Mouse (Mus musculus) forebrain, embryonic 11.5 days (tissue): ENCODE data around the gene Il1a. TPM values are rescaled to one million over a fixed set of nuclear protein-coding genes. Genes with fewer than 3 reads are reported as not detected.

Experiments
- ATAC-seq: fragments of 200-750 bp; cut with Nextera tagmentation; replicated peaks from 2 replicates; pipeline ENCODE4 v1.8.0; 2017; ENCODE audit warnings: moderate TSS enrichment; ENCODE audit not compliant: low FRiP score
- DNase-seq: peaks from one replicate; pipeline ENCODE4 v3.0.0-alpha.2; 2017; ENCODE audit warnings: low spot score
- H3K27ac ChIP-seq: fragments of 300-500 bp; sonication (generic); 2 replicates; pipeline ENCODE4 v1.5.1; 2014; ENCODE audit warnings: low read depth, low read length
- H3K27me3 ChIP-seq: fragments of 300-500 bp; sonication (generic); 2 replicates; pipeline ENCODE4 v1.6.1; 2014; ENCODE audit warnings: mild to moderate bottlenecking, low read length, mixed read lengths; ENCODE audit not compliant: control insufficient read depth, insufficient read depth
- H3K36me3 ChIP-seq: fragments of 300-500 bp; sonication (generic); 2 replicates; pipeline ENCODE4 v1.6.1; 2014; ENCODE audit warnings: mild to moderate bottlenecking, low read length, moderate library complexity, mixed read lengths; ENCODE audit not compliant: control insufficient read depth, insufficient read depth
- H3K4me1 ChIP-seq: fragments of 300-500 bp; sonication (generic); replicated peaks from 2 replicates; pipeline ENCODE4 v1.6.1; 2014; ENCODE audit warnings: low read length, mixed read lengths; ENCODE audit not compliant: control insufficient read depth, insufficient read depth
- H3K4me2 ChIP-seq: fragments of 300-500 bp; sonication (generic); 2 replicates; pipeline ENCODE4 v1.6.1; 2014; ENCODE audit warnings: low read depth, mild to moderate bottlenecking, low read length, moderate library complexity, mixed read lengths; ENCODE audit not compliant: severe bottlenecking
- H3K4me3 ChIP-seq: fragments of 300-500 bp; sonication (generic); 2 replicates; pipeline ENCODE4 v1.5.1; 2014; ENCODE audit warnings: low read depth, low read length
- H3K9ac ChIP-seq: fragments of 300-500 bp; sonication (generic); 2 replicates; pipeline ENCODE4 v1.6.1; 2014; ENCODE audit warnings: low read length
- H3K9me3 ChIP-seq: fragments of 300-500 bp; sonication (generic); 2 replicates; pipeline ENCODE4 v1.6.1; 2016; ENCODE audit warnings: low read length, mixed read lengths; ENCODE audit not compliant: control insufficient read depth
- WGBS: fragments of 180-500 bp; shearing (Covaris S2); extraction: QIAGEN DNeasy Blood & Tissue Kit; methylation state at CpG from one replicate; pipeline ENCODE4 v1.1.7; 2014; 5-methylcytosine and 5-hydroxymethylcytosine counted together
- polyA plus RNA-seq: library from polyadenylated mRNA; unstranded; fragments of >200 nt; fragmentation: Nextera tagmentation; extraction: Ambion mirVana; gene quantifications from 2 replicates; pipeline ENCODE4 v1.2.1, GENCODE M21; 2014

The Il1a gene
- 0.12 TPM in 1 of 2 replicates, not detected in the other for polyA plus RNA-seq

- no peak within 1 kb of the TSS for H3K4me3 ChIP-seq
- H3K9ac ChIP-seq = no peak within 1 kb of the TSS
- no peak for ATAC-seq
- no peaks in the 10 kb centered on the region for H3K36me3 ChIP-seq
- no peak within 1 kb of the TSS for H3K4me2 ChIP-seq
- WGBS = 83% methylated on average over 7 of the region's 7 CpGs
- H3K27ac ChIP-seq = no peak within 1 kb of the TSS
- no peaks in the 10 kb centered on the region for H3K4me1 ChIP-seq
- DNase-seq = no peak
- no peaks in the 10 kb centered on the region for H3K27me3 ChIP-seq
- H3K9me3 ChIP-seq = no peaks in the 10 kb centered on the region
Observed at GRCm38 (mm10) chr2:129309836-129310235, at the start of gene Il1a. TSS of gene Il1a (minus strand) at chr2:129309972.

DNA sequence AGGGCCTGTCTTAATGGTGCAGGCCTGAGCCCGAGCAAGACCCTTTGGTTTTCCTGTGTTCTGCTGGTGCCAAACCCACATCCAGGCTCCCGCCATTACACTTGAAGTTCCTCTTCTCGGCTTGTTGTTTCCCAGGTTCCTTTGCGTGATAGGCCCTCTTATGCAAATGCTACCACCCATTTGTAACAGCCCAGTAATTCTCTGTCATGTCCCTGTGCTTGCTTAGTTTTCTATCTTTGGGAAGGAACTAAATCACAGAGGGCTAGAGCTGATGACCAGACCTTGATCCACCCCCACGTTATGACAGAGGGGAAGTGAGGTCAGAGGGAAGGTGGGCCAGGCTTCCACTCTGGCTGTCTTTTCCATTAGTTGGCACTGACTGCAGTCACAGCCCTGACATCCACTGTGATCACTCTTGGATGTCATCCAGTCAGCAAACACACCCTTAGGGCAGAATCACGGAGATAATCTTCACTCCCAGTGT is 28.4 kb upstream of the Il1a start:
- H3K27ac ChIP-seq = no peak overlapping the region
- 78% methylated on average over 6 of the region's 6 CpGs for WGBS
- H3K4me3 ChIP-seq = no peak overlapping the region
- no peak overlapping the region for H3K9ac ChIP-seq
- H3K4me1 ChIP-seq = 0 out of 2 replicates have a peak, but pooled peaks cover under 1% of the 10 kb centered on the region
- no peaks in the 10 kb centered on the region for H3K27me3 ChIP-seq
- H3K9me3 ChIP-seq = peaks cover 4% of the 10 kb centered on the region; the same call in 1 of the 2 replicates
- H3K4me2 ChIP-seq = no peak overlapping the region
- DNase-seq (no peak), ATAC-seq (no peak)
- H3K36me3 ChIP-seq = no peaks in the 10 kb centered on the region

- 54% methylated on average over 4 of the region's 4 CpGs for WGBS
- Histone ChIP-seq H3K4me3 (no peak overlapping the region), H3K9ac (no peak overlapping the region), H3K27me3 (no peaks in the 10 kb centered on the region), H3K36me3 (no peaks in the 10 kb centered on the region), H3K4me2 (no peak overlapping the region), H3K27ac (no peak overlapping the region), H3K9me3 (no peaks in the 10 kb centered on the region), H3K4me1 (0 out of 2 replicates have a peak, but pooled peaks cover 3% of the 10 kb centered on the region)
- DNase-seq = no peak
- ATAC-seq = no peak
Observed at GRCm38 (mm10) chr2:129333471-129333870, 23.7 kb upstream of the Il1a start.

GRCm38 (mm10) chr2:129330540-129330939 is 20.8 kb upstream of the Il1a start:
- Histone ChIP-seq H3K4me1 (0 out of 2 replicates have a peak, but pooled peaks cover 3% of the 10 kb centered on the region), H3K36me3 (no peaks in the 10 kb centered on the region), H3K27me3 (no peaks in the 10 kb centered on the region), H3K9me3 (no peaks in the 10 kb centered on the region), H3K4me2 (no peak overlapping the region), H3K27ac (no peak overlapping the region), H3K9ac (no peak overlapping the region), H3K4me3 (no peak overlapping the region)
- ATAC-seq = no peak
- DNase-seq = no peak
- 89% methylated on average over 13 of the region's 13 CpGs for WGBS

GRCm38 (mm10) chr2:129330024-129330423 is 20.3 kb upstream of the Il1a start:
- no peaks in the 10 kb centered on the region for H3K27me3 ChIP-seq
- H3K9ac ChIP-seq = no peak overlapping the region
- no peak overlapping the region for H3K27ac ChIP-seq
- 75% methylated on average over 7 of the region's 7 CpGs for WGBS
- no peak overlapping the region for H3K4me2 ChIP-seq
- H3K4me3 ChIP-seq = no peak overlapping the region
- H3K36me3 ChIP-seq = no peaks in the 10 kb centered on the region
- 0 out of 2 replicates have a peak, but pooled peaks cover 3% of the 10 kb centered on the region for H3K4me1 ChIP-seq
- H3K9me3 ChIP-seq = no peaks in the 10 kb centered on the region
- no peak for ATAC-seq
- no peak for DNase-seq

DNA sequence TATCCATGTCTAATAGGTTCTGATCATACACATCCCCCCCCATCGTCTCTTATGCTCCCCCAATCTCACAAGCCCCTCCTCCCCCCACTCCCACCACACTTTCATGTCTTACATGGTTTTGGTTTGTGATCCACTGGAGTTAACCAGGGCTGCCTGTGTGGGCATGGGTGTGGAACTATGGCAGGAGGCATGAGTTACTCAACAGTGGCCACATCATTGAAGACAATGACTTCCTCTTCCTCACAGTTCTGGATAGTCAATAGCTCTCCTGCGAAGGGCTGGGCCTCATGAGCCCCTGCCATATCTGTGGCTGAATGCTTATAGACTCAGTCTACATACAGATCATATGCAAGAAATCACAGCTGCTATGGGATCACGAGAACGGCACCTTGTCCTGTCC is 18.5 kb upstream of the Il1a start:
- DNase-seq = no peak
- no peak overlapping the region for H3K9ac ChIP-seq
- 83% methylated on average over 4 of the region's 4 CpGs for WGBS
- no peaks in the 10 kb centered on the region for H3K27me3 ChIP-seq
- no peaks in the 10 kb centered on the region for H3K36me3 ChIP-seq
- no peak overlapping the region for H3K4me2 ChIP-seq
- ATAC-seq = no peak
- no peak overlapping the region for H3K27ac ChIP-seq
- H3K4me1 ChIP-seq = 0 out of 2 replicates have a peak, but pooled peaks cover 2% of the 10 kb centered on the region
- H3K4me3 ChIP-seq = no peak overlapping the region
- no peaks in the 10 kb centered on the region for H3K9me3 ChIP-seq

DNA sequence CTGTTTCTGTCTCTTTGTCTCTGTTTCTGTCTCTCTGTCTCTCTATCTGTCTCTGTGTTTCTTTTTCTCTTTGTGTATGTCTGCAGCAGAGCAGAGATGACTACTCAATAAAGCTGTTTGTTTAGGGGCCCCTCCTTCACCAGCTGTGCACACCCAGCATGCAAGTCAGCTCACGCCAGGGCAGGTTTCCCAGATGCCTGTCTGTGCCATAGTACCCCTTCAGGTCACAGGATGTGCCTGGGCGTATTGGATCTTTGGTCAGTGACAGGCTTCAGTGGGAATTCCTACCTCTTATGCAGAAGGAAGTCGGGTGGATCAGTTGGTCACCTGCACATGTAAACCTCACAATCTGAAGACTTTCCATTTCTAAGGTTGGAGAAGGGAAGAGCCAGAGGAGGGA is 14.4 kb upstream of the Il1a start:
- 81% methylated on average over 3 of the region's 3 CpGs for WGBS
- Histone ChIP-seq H3K27ac (no peak overlapping the region), H3K4me1 (no peaks in the 10 kb centered on the region), H3K36me3 (no peaks in the 10 kb centered on the region), H3K9ac (no peak overlapping the region), H3K4me2 (no peak overlapping the region), H3K27me3 (no peaks in the 10 kb centered on the region), H3K9me3 (no peaks in the 10 kb centered on the region), H3K4me3 (no peak overlapping the region)
- no peak for DNase-seq
- ATAC-seq = no peak

DNA sequence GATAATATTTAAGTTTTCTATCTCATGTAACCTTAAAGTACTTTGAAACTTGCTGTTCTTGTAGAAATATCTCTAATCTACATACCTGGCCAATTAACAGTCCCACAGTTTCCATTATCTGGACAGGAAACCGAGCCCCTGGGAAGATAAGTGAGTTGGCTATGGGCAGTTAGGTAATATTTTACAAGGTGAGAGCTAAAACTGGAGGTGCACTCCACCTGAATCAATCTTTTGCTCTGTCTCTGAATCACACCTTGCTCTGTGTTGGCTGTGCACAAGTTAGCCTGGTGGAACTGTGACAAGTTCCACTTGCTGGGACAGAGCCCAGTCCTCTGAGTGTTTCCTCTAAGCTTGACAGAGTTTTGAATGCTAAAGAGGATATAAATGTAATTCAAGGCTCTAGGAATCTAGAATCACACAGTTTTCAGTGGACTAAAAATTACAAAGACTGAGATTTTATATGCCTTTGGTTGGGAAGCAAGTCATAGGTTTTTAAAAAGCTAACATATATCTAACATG is 12.4 kb upstream of the Il1a start:
- WGBS = 76% methylated on average over 1 of the region's 1 CpGs
- Histone ChIP-seq H3K36me3 (no peaks in the 10 kb centered on the region), H3K27me3 (no peaks in the 10 kb centered on the region), H3K4me1 (no peaks in the 10 kb centered on the region), H3K9ac (no peak overlapping the region), H3K27ac (no peak overlapping the region), H3K4me2 (no peak overlapping the region), H3K4me3 (no peak overlapping the region), H3K9me3 (no peaks in the 10 kb centered on the region)
- ATAC-seq (no peak), DNase-seq (no peak)

- WGBS = 82% methylated on average over 8 of the region's 8 CpGs
- H3K4me1 ChIP-seq = no peaks in the 10 kb centered on the region
- no peaks in the 10 kb centered on the region for H3K27me3 ChIP-seq
- no peak overlapping the region for H3K27ac ChIP-seq
- H3K4me3 ChIP-seq = no peak overlapping the region
- no peaks in the 10 kb centered on the region for H3K9me3 ChIP-seq
- ATAC-seq = no peak
- DNase-seq = no peak
- H3K4me2 ChIP-seq = no peak overlapping the region
- H3K36me3 ChIP-seq = no peaks in the 10 kb centered on the region
- H3K9ac ChIP-seq = no peak overlapping the region
Observed at GRCm38 (mm10) chr2:129320033-129320605, 10.3 kb upstream of the Il1a start.
